Mouse (Mus musculus): ENCODE data around the gene Eif4e. TPM values are rescaled to one million over a fixed set of nuclear protein-coding genes. Genes with fewer than 3 reads are reported as not detected.
A peak's percentile ranks its signal among the peaks of the same experiment; 100 is the strongest.

Eif4e gene
- polyA plus RNA-seq, 1 experiment from 2014 or later = 323 TPM

DNA sequence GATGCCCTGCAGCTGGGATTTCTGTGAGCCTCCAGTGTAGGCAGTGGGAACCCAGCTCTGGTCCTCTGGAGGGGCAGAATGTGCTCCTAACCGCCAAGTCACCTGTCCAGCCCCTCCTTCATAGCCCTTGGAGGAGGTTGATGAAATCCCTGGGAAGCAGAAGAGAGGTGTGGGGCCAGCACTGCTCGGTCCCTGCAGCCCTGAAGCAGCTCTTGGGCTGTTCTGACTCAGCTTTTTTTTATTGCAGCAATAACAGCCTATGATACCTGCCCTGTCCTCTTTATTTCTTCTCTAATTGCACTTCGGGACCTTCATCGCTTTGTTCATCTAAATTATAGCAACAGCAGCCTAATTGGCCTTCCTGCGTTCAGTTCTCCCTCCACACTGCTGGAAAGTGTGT lies 15.5 kb upstream of the Eif4e start:
- Histone ChIP-seq H3K4me1 (ENCODE audit: control insufficient read depth, insufficient read depth, low read length) (no peaks in the 10 kb centered on the region), H3K27ac (ENCODE audit: low read depth, low read length) (no peak overlapping the region), H3K9ac (ENCODE audit: low read depth, low read length) (no peak overlapping the region), H3K9me3 (replicated peaks; ENCODE audit: control insufficient read depth, low read length) (no peaks in the 10 kb centered on the region), H3K4me2 (no peak overlapping the region), H3K36me3 (ENCODE audit: control insufficient read depth, insufficient read depth, low read length) (no peaks in the 10 kb centered on the region), H3K27me3 (ENCODE audit: control insufficient read depth, insufficient read depth, low read length) (peaks cover 3% of the 10 kb centered on the region), H3K4me3 (ENCODE audit: low read depth, low read length) (no peak overlapping the region)
- ATAC-seq (replicated peaks; ENCODE audit: insufficient number of reproducible peaks, low FRiP score, low TSS enrichment) = no peak
- 73% methylated on average over 5 of the region's 5 CpGs for WGBS (ENCODE audit: insufficient replicate concordance)

DNA sequence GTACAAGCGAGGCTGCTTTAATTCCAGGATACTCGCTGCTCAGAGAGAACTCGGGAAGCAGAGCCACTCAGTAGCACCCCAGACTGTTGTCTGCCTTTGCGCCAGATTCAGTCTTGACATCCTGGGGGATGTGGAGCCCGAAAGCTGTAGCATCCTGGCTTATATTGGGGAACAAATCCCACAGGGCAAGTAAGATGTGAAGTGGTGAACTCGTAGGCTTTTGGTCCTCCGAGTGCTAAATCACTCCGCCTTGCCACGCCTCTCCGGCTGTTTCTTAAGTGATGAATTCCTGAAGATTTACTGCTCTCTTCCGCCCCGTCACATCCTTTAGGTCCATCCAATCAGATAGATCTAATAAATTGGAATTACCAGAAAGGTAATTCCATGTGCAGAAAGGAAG lies 12.7 kb upstream of the Eif4e start:
- Histone ChIP-seq H3K9me3 (replicated peaks; ENCODE audit: control insufficient read depth, low read length) (no peaks in the 10 kb centered on the region), H3K27me3 (ENCODE audit: control insufficient read depth, insufficient read depth, low read length) (no peaks in the 10 kb centered on the region), H3K9ac (ENCODE audit: low read depth, low read length) (no peak overlapping the region), H3K4me2 (no peak overlapping the region), H3K36me3 (ENCODE audit: control insufficient read depth, insufficient read depth, low read length) (no peaks in the 10 kb centered on the region), H3K4me3 (ENCODE audit: low read depth, low read length) (no peak overlapping the region), H3K4me1 (ENCODE audit: control insufficient read depth, insufficient read depth, low read length) (no peaks in the 10 kb centered on the region), H3K27ac (ENCODE audit: low read depth, low read length) (no peak overlapping the region)
- WGBS (ENCODE audit: insufficient replicate concordance) = 77% methylated on average over 12 of the region's 12 CpGs
- no peak for ATAC-seq (replicated peaks; ENCODE audit: insufficient number of reproducible peaks, low FRiP score, low TSS enrichment)

DNA sequence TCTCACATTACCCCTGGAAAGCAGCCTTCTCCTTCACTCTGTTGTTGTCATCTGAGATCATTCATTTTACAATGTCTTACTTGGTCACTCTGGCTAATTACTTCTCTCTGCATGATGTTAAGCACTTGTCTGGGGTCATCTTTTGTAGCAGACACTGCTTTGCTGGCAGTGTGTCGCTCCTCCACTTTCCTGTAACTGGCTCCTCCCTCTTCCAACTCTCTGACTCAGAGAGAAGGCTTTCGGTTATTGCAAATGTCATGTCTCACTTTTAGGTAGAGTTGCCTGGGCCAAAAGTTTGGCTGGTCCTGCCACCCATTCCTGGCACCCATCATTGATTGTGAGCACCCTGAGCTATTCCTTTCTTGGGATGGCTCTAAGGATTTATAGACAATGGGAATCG lies 11.2 kb upstream of the Eif4e start:
- 73% methylated on average over 3 of the region's 3 CpGs for WGBS (ENCODE audit: insufficient replicate concordance)
- Histone ChIP-seq H3K4me2 (no peak overlapping the region), H3K4me1 (ENCODE audit: control insufficient read depth, insufficient read depth, low read length) (no peaks in the 10 kb centered on the region), H3K27me3 (ENCODE audit: control insufficient read depth, insufficient read depth, low read length) (no peaks in the 10 kb centered on the region), H3K27ac (ENCODE audit: low read depth, low read length) (no peak overlapping the region), H3K9ac (ENCODE audit: low read depth, low read length) (no peak overlapping the region), H3K36me3 (ENCODE audit: control insufficient read depth, insufficient read depth, low read length) (no peaks in the 10 kb centered on the region), H3K4me3 (ENCODE audit: low read depth, low read length) (no peak overlapping the region), H3K9me3 (replicated peaks; ENCODE audit: control insufficient read depth, low read length) (no peaks in the 10 kb centered on the region)
- ATAC-seq (replicated peaks; ENCODE audit: insufficient number of reproducible peaks, low FRiP score, low TSS enrichment) = no peak

DNA sequence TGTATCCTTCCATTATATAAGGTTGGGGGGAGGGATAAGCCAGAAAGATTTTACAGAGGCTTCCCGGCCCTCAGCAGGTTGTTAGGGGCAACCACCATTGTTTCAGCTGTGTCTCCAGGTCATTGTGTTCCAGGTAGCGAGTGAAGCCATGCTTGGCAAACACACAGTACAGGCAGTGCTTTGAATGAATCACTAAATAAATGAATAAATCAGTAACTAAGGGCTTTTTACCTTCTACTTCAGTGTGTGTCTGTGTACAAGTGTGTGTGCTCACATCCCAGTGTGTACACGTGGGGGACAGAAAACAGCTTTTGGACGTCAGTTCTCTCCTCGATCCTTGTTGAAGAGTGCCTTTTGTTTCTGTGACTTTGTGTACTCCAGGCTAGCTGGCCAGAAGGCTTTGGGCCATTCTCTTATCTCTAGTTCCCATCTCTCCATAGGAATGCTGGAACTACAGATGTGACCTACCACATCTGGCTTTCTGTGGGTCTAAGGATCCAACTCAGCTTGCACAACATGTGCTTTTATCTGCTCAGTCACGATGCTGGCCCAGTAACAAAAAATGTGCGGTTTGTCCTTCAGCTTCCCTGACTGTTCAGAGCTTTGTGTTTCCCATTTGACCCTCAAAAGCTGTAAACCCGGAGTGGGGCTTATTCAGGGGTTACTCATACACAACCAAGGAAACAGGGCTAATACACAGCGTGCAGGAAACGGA lies 10.2 kb upstream of the Eif4e start:
- Histone ChIP-seq H3K36me3 (ENCODE audit: control insufficient read depth, insufficient read depth, low read length) (no peaks in the 10 kb centered on the region), H3K4me2 (no peak overlapping the region), H3K27me3 (ENCODE audit: control insufficient read depth, insufficient read depth, low read length) (no peaks in the 10 kb centered on the region), H3K9me3 (replicated peaks; ENCODE audit: control insufficient read depth, low read length) (no peaks in the 10 kb centered on the region), H3K4me3 (ENCODE audit: low read depth, low read length) (no peak overlapping the region), H3K9ac (ENCODE audit: low read depth, low read length) (no peak overlapping the region), H3K4me1 (ENCODE audit: control insufficient read depth, insufficient read depth, low read length) (no peaks in the 10 kb centered on the region), H3K27ac (ENCODE audit: low read depth, low read length) (no peak overlapping the region)
- ATAC-seq (replicated peaks; ENCODE audit: insufficient number of reproducible peaks, low FRiP score, low TSS enrichment) = no peak
- WGBS (ENCODE audit: insufficient replicate concordance) = 68% methylated on average over 10 of the region's 10 CpGs

DNA sequence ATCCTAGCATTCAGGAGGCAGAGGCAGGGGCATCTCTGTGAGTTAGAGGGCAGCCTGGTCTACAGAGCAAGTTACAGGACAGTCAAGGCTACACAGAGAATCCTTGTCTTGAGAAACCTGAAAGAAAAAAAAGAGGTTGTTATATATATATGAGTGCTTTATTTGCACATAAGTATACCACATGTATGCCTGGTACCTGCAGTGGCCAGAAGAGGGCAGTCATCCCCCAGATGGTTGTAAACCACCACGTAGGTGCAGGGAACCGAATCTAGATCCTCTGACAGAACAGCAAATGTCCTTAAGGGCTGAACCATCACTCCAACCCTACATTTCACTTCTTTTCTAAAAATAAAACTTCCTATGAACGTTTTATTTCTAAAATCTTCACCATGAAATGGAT lies 8.1 kb upstream of the Eif4e start:
- Histone ChIP-seq H3K27ac (ENCODE audit: low read depth, low read length) (no peak overlapping the region), H3K4me2 (no peak overlapping the region), H3K4me1 (ENCODE audit: control insufficient read depth, insufficient read depth, low read length) (no peaks in the 10 kb centered on the region), H3K4me3 (ENCODE audit: low read depth, low read length) (no peak overlapping the region), H3K36me3 (ENCODE audit: control insufficient read depth, insufficient read depth, low read length) (no peaks in the 10 kb centered on the region), H3K9me3 (replicated peaks; ENCODE audit: control insufficient read depth, low read length) (no peaks in the 10 kb centered on the region), H3K27me3 (ENCODE audit: control insufficient read depth, insufficient read depth, low read length) (no peaks in the 10 kb centered on the region), H3K9ac (ENCODE audit: low read depth, low read length) (no peak overlapping the region)
- 57% methylated on average over 3 of the region's 3 CpGs for WGBS (ENCODE audit: insufficient replicate concordance)
- no peak for ATAC-seq (replicated peaks; ENCODE audit: insufficient number of reproducible peaks, low FRiP score, low TSS enrichment)

DNA sequence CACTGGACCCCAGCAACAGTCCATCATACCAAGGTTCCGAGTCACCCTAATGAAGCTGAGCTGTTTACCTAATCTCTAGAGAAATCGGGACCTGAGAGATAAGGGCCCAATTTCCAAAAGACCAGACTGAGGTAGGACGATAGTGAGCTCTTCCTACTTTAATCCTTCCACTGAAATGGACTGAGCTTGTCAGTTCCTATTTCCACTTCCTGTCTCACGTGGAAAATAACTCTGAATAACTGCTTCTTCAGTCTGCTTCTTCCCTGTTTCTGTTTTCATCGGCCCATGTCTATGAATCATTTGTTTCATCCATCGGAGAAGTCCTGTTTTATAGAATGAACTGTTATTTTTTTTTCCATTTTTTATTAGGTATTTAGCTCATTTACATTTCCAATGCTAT lies 6.8 kb upstream of the Eif4e start:
- no peak for ATAC-seq (replicated peaks; ENCODE audit: insufficient number of reproducible peaks, low FRiP score, low TSS enrichment)
- Histone ChIP-seq H3K36me3 (ENCODE audit: control insufficient read depth, insufficient read depth, low read length) (no peaks in the 10 kb centered on the region), H3K4me2 (no peak overlapping the region), H3K4me3 (ENCODE audit: low read depth, low read length) (no peak overlapping the region), H3K9ac (ENCODE audit: low read depth, low read length) (no peak overlapping the region), H3K4me1 (ENCODE audit: control insufficient read depth, insufficient read depth, low read length) (no peaks in the 10 kb centered on the region), H3K27me3 (ENCODE audit: control insufficient read depth, insufficient read depth, low read length) (no peaks in the 10 kb centered on the region), H3K27ac (ENCODE audit: low read depth, low read length) (no peak overlapping the region), H3K9me3 (replicated peaks; ENCODE audit: control insufficient read depth, low read length) (no peaks in the 10 kb centered on the region)
- 72% methylated on average over 6 of the region's 6 CpGs for WGBS (ENCODE audit: insufficient replicate concordance)

DNA sequence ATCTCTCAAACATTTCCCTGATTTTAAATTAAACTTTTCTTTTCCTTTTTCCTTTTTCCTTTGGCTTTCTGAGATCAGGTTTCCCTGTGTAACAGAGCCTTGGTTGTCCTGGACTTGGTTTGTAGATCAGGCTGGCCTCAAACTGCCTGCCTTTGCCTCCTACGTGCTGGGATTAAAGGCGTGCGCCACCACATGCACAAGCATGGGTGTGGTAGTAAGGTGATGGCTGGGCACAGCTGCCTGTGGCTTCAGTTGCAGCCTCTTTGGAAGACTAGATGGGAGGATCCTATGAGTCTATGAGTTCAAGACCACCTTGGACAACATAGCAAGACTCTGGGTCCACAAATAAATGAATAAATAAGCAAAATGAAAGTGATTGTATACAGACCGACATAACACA lies 2.0 kb upstream of the Eif4e start:
- WGBS (ENCODE audit: insufficient replicate concordance) = 91% methylated on average over 4 of the region's 4 CpGs

DNA sequence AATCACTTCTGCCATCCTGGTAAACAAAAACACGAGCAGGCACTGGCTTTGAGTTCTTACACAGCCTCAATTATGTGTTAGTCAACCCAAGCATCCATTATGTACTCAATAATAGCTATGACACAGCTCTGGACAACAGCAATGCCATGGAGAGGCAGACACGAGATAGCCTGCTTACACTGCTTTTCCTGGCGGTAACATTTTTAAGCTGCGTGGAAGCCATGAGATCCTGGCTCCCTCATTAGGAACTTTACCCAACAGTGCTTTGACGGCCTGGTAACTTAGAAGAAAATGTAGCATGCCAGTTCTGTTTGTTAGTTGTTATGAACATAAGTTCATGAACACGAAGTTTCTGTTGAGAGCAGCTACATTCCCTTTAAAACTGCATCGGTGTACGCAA lies 485 bp upstream of the Eif4e start:
- no peak overlapping the region; the same call in 1 of the 2 replicates for H3K9ac ChIP-seq (ENCODE audit: low read depth, low read length)
- H3K4me1 ChIP-seq (ENCODE audit: control insufficient read depth, insufficient read depth, low read length) = peaks cover 11% of the 10 kb centered on the region
- ATAC-seq (replicated peaks; ENCODE audit: insufficient number of reproducible peaks, low FRiP score, low TSS enrichment) = no peak

More for the DNA sequence above, 2.0 kb upstream of the Eif4e start:
- Histone ChIP-seq H3K4me2 (no peak overlapping the region), H3K9me3 (replicated peaks; ENCODE audit: control insufficient read depth, low read length) (no peaks in the 10 kb centered on the region), H3K36me3 (ENCODE audit: control insufficient read depth, insufficient read depth, low read length) (no peaks in the 10 kb centered on the region), H3K27me3 (ENCODE audit: control insufficient read depth, insufficient read depth, low read length) (no peaks in the 10 kb centered on the region), H3K4me3 (ENCODE audit: low read depth, low read length) (no peak overlapping the region), H3K27ac (ENCODE audit: low read depth, low read length) (no peak overlapping the region), H3K9ac (ENCODE audit: low read depth, low read length) (no peak overlapping the region), H3K4me1 (ENCODE audit: control insufficient read depth, insufficient read depth, low read length) (peaks cover 7% of the 10 kb centered on the region)
- ATAC-seq (replicated peaks; ENCODE audit: insufficient number of reproducible peaks, low FRiP score, low TSS enrichment) = no peak

More for the DNA sequence above, 485 bp upstream of the Eif4e start:
- 53% methylated on average over 8 of the region's 8 CpGs for WGBS (ENCODE audit: insufficient replicate concordance)
- Histone ChIP-seq H3K4me2 (peak overlapping the region; percentile 92), H3K9me3 (replicated peaks; ENCODE audit: control insufficient read depth, low read length) (no peaks in the 10 kb centered on the region), H3K36me3 (ENCODE audit: control insufficient read depth, insufficient read depth, low read length) (no peaks in the 10 kb centered on the region), H3K27me3 (ENCODE audit: control insufficient read depth, insufficient read depth, low read length) (no peaks in the 10 kb centered on the region), H3K27ac (ENCODE audit: low read depth, low read length) (no peak overlapping the region), H3K4me3 (ENCODE audit: low read depth, low read length) (no peak overlapping the region; the same call in 1 of the 2 replicates)
